Mouse (Mus musculus) heart, adult 2 months (tissue): Measurements from ENCODE around the gene Galnt2. TPM values are rescaled to one million over a fixed set of nuclear protein-coding genes. Genes with fewer than 3 reads are reported as not detected.

Experiments
- DNase-seq, 2 experiments: peaks; one replicate each; pipeline ENCODE4 v3.0.0; 2021
- H3K27ac ChIP-seq: fragments of 200-600 bp; 2 replicates; pipeline ENCODE4 v1.8.1; 2022
- H3K27me3 ChIP-seq: fragments of 200-500 bp; 2 replicates; pipeline ENCODE4 v1.6.1; 2012; ENCODE audit warnings: mild to moderate bottlenecking, low read length, inconsistent platforms, mixed read lengths; ENCODE audit not compliant: control insufficient read depth, insufficient read depth
- H3K36me3 ChIP-seq: fragments of 200-500 bp; 2 replicates; pipeline ENCODE4 v1.6.1; 2012; ENCODE audit warnings: low read length, inconsistent platforms; ENCODE audit not compliant: control insufficient read depth, insufficient read depth
- H3K4me1 ChIP-seq: fragments of 200-500 bp; 2 replicates; pipeline ENCODE4 v1.6.1; 2011; ENCODE audit warnings: low read length; ENCODE audit not compliant: control insufficient read depth, insufficient read depth
- H3K4me3 ChIP-seq: fragments of 200-600 bp; 2 replicates; pipeline ENCODE4 v1.8.1; 2022
- H3K79me2 ChIP-seq: fragments of 200-500 bp; replicated peaks from 2 replicates; pipeline ENCODE4 v1.6.1; 2012; ENCODE audit warnings: mild to moderate bottlenecking, inconsistent platforms, low read length, moderate library complexity, mixed read lengths; ENCODE audit not compliant: control insufficient read depth, insufficient read depth
- H3K9ac ChIP-seq: fragments of 200-500 bp; 2 replicates; pipeline ENCODE4 v1.6.1; 2012; ENCODE audit warnings: low read depth, mild to moderate bottlenecking, control low read depth, inconsistent platforms, low read length, mixed read lengths
- CTCF ChIP-seq: fragments of 200-600 bp; IDR thresholded peaks from 2 replicates; pipeline ENCODE4 v1.8.1; 2022; ENCODE audit warnings: antibody characterized with exemption, mild to moderate bottlenecking, moderate library complexity
- EP300 ChIP-seq: fragments of 200-500 bp; IDR thresholded peaks from 2 replicates; pipeline ENCODE4 v1.6.1; 2011; ENCODE audit warnings: low read depth, low read length, control low read depth; ENCODE audit not compliant: insufficient read depth
- POLR2A ChIP-seq: fragments of 200-500 bp; IDR thresholded peaks from 2 replicates; pipeline ENCODE4 v1.6.1; 2011; ENCODE audit warnings: mild to moderate bottlenecking, low read depth, low read length, control low read depth; ENCODE audit not compliant: insufficient read depth
- WGBS: fragments of 180-500 bp; shearing (Covaris S2); methylation state at CpG from one replicate; pipeline ENCODE4 v1.1.7; 2018; 5-methylcytosine and 5-hydroxymethylcytosine counted together
- intact Hi-C: fragments of 180-260 bp; cut with DNase I; formaldehyde crosslinking; loops from one replicate; pipeline ENCODE4 v1.15.1; 2025
- polyA plus RNA-seq: library from polyadenylated mRNA; depleted of rRNA; stranded (reverse); fragments of >200 nt; gene quantifications from 2 replicates; pipeline ENCODE4 v1.2.3, GENCODE M21; 2012
- total RNA-seq, 2 experiments: library from RNA; stranded (reverse); gene quantifications; 2 replicates each; pipeline ENCODE4 v1.2.3; 2021

Galnt2 gene
- total and polyA plus RNA-seq, 3 experiments: 3.7 to 42.9 (median 35.2) TPM

DNA sequence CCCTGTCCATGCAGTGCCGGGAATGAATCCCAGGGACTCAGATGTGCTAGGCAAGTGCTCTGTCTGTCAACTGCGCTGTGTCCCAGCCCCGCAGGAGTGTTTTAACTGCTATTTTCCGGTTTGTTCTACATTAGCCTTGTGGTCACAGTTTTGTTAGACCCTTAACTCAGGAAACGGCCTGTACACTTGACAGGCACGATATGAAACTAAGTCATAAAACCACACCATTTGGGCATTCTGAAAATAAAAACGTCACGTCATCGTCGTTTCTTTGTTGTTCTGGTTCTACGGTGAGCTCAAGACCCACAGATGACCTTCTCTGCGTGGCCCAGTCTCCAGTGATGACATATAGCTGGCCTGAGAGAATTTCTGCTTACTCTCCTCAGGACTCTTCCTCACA lies 40.3 kb downstream of the Galnt2 start:
- Histone ChIP-seq H3K27me3 (no peaks in the 10 kb centered on the region), H3K79me2 (peaks cover 3% of the 10 kb centered on the region; the same call in 1 of the 2 replicates), H3K4me3 (no peak overlapping the region), H3K9ac (no peak overlapping the region), H3K4me1 (peaks cover 12% of the 10 kb centered on the region; the same call in 1 of the 2 replicates), H3K36me3 (no peaks in the 10 kb centered on the region), H3K27ac (no peak overlapping the region)
- TF ChIP-seq CTCF: no peak
- TF ChIP-seq POLR2A: no peak
- TF ChIP-seq EP300: no peak
- 86% methylated on average over 12 of the region's 12 CpGs for WGBS
- no peak for DNase-seq
- intact Hi-C loops: no loop called here

DNA sequence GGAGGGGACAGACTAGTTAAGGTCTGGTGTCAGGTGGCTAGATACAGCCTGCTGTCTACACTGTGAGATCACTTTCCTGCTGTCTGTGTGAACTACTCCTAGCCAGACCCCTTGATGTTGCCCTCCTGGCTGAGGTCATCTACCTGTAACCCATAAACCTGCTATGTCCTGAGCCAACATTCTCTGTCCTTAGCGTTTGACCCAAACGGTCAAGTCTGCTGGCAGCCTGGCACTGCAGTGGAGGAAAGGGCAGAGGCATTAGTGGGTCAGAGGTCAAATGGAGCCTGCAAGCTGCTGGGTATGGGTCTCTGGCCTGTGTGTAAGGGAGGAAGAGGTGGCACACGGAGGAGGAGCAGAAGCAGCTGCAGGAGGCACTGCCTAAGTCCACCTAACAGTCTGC lies 41.6 kb downstream of the Galnt2 start:
- no peak overlapping the region for H3K4me3 ChIP-seq
- no peak for DNase-seq
- H3K9ac ChIP-seq: no peak overlapping the region
- intact Hi-C loops: no loop called here
- H3K27ac ChIP-seq: no peak overlapping the region
- no peaks in the 10 kb centered on the region for H3K27me3 ChIP-seq
- H3K36me3 ChIP-seq: no peaks in the 10 kb centered on the region
- TF ChIP-seq POLR2A (no peak), EP300 (no peak), CTCF (no peak)
- H3K4me1 ChIP-seq: peaks cover 12% of the 10 kb centered on the region
- WGBS: 62% methylated on average over 3 of the region's 3 CpGs
- peaks cover 3% of the 10 kb centered on the region; the same call in 1 of the 2 replicates for H3K79me2 ChIP-seq

DNA sequence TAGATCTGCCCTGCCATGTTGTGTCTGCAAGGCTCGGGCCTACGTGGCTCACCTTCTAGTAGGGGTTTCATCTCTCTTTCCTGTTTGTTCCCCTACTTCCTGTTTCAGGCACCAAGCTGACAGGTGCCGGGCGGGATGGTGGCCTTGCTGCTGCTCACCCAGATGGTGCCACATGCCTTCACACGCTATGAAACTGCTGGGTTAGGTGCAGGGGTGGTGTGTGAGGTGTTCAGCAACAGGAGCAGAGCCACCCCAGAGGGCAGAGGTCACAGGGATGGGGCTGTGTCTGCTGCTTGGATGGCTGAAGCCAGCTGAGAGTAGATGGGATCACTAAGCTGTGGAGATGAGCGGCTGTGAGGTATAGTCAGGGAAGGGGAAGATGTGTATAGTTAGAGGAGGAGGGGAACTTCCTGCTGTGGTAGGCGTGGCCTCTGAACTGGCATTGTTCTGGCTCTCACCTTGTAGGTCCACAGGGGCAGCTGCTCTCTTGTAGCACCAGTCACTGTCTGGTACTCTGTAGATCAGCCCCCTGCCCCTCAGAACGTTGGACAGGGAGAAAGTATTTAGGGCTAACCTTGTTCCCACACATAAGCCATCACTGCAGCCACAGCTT lies 42.5 kb downstream of the Galnt2 start:
- DNase-seq: no peak
- no peak overlapping the region for H3K4me3 ChIP-seq
- H3K27ac ChIP-seq: no peak overlapping the region
- H3K9ac ChIP-seq: no peak overlapping the region
- H3K79me2 ChIP-seq: peaks cover 3% of the 10 kb centered on the region
- no peaks in the 10 kb centered on the region for H3K36me3 ChIP-seq
- intact Hi-C loops: no loop called here
- TF ChIP-seq POLR2A (no peak), EP300 (no peak), CTCF (no peak)
- WGBS: 68% methylated on average over 8 of the region's 8 CpGs
- no peaks in the 10 kb centered on the region for H3K27me3 ChIP-seq
- peaks cover 19% of the 10 kb centered on the region for H3K4me1 ChIP-seq

DNA sequence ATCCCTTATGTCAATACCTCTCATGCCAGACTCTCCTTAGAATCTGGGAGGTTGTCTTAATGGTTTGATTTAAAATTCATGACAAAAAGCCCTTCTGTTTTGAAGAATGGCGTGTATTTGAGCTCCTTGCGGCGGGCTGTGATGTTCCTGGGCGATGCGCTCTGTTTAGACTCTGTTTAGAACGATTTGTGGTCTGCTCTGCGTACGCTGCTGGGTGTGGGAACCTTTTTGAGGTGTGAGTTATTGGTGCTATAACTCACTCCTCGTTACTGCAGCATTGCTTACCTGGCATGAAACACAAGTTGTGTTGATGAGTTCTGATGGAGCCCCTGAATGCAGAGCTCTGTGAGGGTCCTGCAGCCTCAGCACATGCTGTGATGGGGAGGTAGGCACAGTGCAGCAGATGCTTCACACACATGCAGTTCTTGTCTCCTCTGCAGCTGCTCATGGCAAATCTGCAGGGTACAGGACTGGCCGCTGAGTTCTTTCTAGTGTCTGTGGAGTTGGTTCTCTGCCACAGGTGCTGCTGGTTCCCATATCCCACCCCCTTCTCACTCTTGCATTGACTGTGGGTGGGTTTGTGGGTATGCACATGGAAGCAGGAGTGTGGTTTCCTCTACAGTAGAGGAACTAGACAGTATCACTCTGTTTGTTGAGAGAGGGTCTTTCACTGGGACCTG lies 43.4 kb downstream of the Galnt2 start:
- intact Hi-C loops: no loop called here
- Histone ChIP-seq H3K36me3 (no peaks in the 10 kb centered on the region), H3K27me3 (no peaks in the 10 kb centered on the region), H3K4me1 (peaks cover 21% of the 10 kb centered on the region), H3K4me3 (no peak overlapping the region), H3K9ac (no peak overlapping the region), H3K27ac (no peak overlapping the region), H3K79me2 (peaks cover 3% of the 10 kb centered on the region)
- TF ChIP-seq POLR2A (no peak), EP300 (no peak), CTCF (no peak)
- DNase-seq: no peak
- 88% methylated on average over 10 of the region's 10 CpGs for WGBS

DNA sequence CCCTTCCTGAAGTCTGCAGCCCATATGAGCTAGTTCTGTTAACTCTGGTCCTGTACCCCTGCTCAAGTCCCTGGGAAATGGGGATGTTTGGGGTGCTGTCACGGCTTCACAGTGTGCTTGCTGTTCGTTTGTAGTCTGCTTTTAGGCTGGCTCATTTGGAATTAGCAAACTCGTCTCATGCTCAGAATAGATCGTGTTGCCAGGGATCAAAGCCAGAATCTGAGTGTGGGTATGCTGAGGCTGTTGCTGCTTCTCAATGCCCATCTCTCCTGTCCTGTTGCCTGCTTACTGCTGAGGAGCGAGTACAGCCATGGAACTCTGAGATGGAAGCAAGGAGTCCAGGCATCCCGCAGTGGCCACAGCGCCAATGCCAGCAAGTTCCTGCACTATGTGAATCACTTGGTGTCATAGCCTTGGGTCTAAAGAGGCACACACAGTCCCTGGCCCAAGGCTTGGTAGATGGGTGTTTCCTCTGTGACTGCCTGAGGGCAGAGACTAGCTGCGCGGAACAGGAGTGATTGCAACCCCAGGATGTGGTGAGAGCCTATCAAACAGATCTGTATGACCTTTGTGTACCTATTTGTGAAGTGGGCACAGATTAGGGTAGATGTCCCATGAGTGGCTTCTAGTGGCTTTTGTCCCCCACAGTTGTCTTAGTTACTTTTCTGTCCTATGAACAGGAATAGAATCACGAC lies 44.3 kb downstream of the Galnt2 start:
- Histone ChIP-seq H3K27ac (no peak overlapping the region), H3K36me3 (no peaks in the 10 kb centered on the region), H3K27me3 (no peaks in the 10 kb centered on the region), H3K79me2 (peaks cover 3% of the 10 kb centered on the region), H3K4me3 (no peak overlapping the region), H3K4me1 (peaks cover 21% of the 10 kb centered on the region), H3K9ac (no peak overlapping the region)
- 78% methylated on average over 10 of the region's 10 CpGs for WGBS
- intact Hi-C loops: no loop called here
- TF ChIP-seq EP300: no peak
- TF ChIP-seq CTCF: no peak
- TF ChIP-seq POLR2A: no peak
- no peak for DNase-seq
